Mouse (Mus musculus) CH12F3 (cell line): ENCODE measurements around the gene Tnfrsf1b.

Experiments used
- in situ Hi-C: fragments of 300-500 bp; cut with MboI; formaldehyde crosslinking; loops from 2 replicates; pipeline ENCODE4 v1.14.3; 2020; ENCODE audit warnings: low sequenced_read_pairs

Tnfrsf1b gene

GRCm38 (mm10) chr4:145246173-145247011 is at the start of gene Tnfrsf1b:
Gene Tnfrsf1b (minus strand): TSS chr4:145246870.
- in situ Hi-C loops = no loop called here

- in situ Hi-C loops = loop anchor here (25.0 kb wide), 1 partner anchor 408 kb away; the partner anchor contains the start of gene Dhrs3
Observed at GRCm38 (mm10) chr4:145295589-145296300, 49.1 kb upstream of the Tnfrsf1b start.

GRCm38 (mm10) chr4:145294588-145294987 is 47.9 kb upstream of the Tnfrsf1b start:
- in situ Hi-C loops = loop anchor here (25.0 kb wide), 1 partner anchor 407 kb away; the partner anchor contains the start of gene Dhrs3

- in situ Hi-C loops = loop anchor here (5.0 to 25.0 kb wide), 2 partner anchors 69 to 399 kb away; partner anchors contain the start of gene Dhrs3
Observed at GRCm38 (mm10) chr4:145286369-145287120, 39.9 kb upstream of the Tnfrsf1b start.

GRCm38 (mm10) chr4:145284675-145285074 is 38.0 kb upstream of the Tnfrsf1b start:
- in situ Hi-C loops = loop anchor here (5.0 to 25.0 kb wide), 2 partner anchors 67 to 397 kb away; partner anchors contain the start of gene Dhrs3

GRCm38 (mm10) chr4:145283441-145283840 is 36.8 kb upstream of the Tnfrsf1b start:
- in situ Hi-C loops = loop anchor here (25.0 kb wide), 1 partner anchor 396 kb away; the partner anchor contains the start of gene Dhrs3

GRCm38 (mm10) chr4:145280966-145281365 is 34.3 kb upstream of the Tnfrsf1b start:
- in situ Hi-C loops = loop anchor here (25.0 kb wide), 1 partner anchor 394 kb away; the partner anchor contains the start of gene Dhrs3

GRCm38 (mm10) chr4:145278724-145279370 is 32.2 kb upstream of the Tnfrsf1b start:
- in situ Hi-C loops = loop anchor here (25.0 kb wide), 1 partner anchor 392 kb away; the partner anchor contains the start of gene Dhrs3

- in situ Hi-C loops = loop anchor here (25.0 kb wide), 1 partner anchor 391 kb away; the partner anchor contains the start of gene Dhrs3
Observed at GRCm38 (mm10) chr4:145278231-145278630, 31.6 kb upstream of the Tnfrsf1b start.

- in situ Hi-C loops = loop anchor here (25.0 kb wide), 1 partner anchor 389 kb away; the partner anchor contains the start of gene Dhrs3
Observed at GRCm38 (mm10) chr4:145276368-145277249, 29.9 kb upstream of the Tnfrsf1b start.

GRCm38 (mm10) chr4:145274887-145275286 is 28.2 kb upstream of the Tnfrsf1b start:
- in situ Hi-C loops = loop anchor here (25.0 kb wide), 1 partner anchor 388 kb away; the partner anchor contains the start of gene Dhrs3

GRCm38 (mm10) chr4:145273923-145274322 is 27.3 kb upstream of the Tnfrsf1b start:
- in situ Hi-C loops = no loop called here

GRCm38 (mm10) chr4:145272763-145273162 is 26.1 kb upstream of the Tnfrsf1b start:
- in situ Hi-C loops = no loop called here

- in situ Hi-C loops = no loop called here
Observed at GRCm38 (mm10) chr4:145271634-145272033, 25.0 kb upstream of the Tnfrsf1b start.

GRCm38 (mm10) chr4:145270136-145270535 is 23.5 kb upstream of the Tnfrsf1b start:
- in situ Hi-C loops = no loop called here

- in situ Hi-C loops = no loop called here
Observed at GRCm38 (mm10) chr4:145267631-145268110, 21.0 kb upstream of the Tnfrsf1b start.

GRCm38 (mm10) chr4:145266505-145266904 is 19.8 kb upstream of the Tnfrsf1b start:
- in situ Hi-C loops = no loop called here

- in situ Hi-C loops = no loop called here
Observed at GRCm38 (mm10) chr4:145264761-145265160, 18.1 kb upstream of the Tnfrsf1b start.

- in situ Hi-C loops = no loop called here
Observed at GRCm38 (mm10) chr4:145263583-145263982, 16.9 kb upstream of the Tnfrsf1b start.
